9 mouse cellular contexts compared by ENCODE assay signal in genomic region chr3:28264841-28265150, GRCm38 (mm10). TPM values are rescaled to one million over a fixed set of nuclear protein-coding genes. Genes with fewer than 3 reads are reported as not detected.
A peak's percentile ranks its signal among the peaks of the same experiment; 100 is the strongest.
DNase-seq lines count a peak whose midpoint lies in the region; ATAC-seq and TF ChIP-seq lines count a peak whose summit lies in the region.
"Had no signal": no experiment of that assay in that cellular context is flagged by ENCODE, and none has a peak within 500 bp of the region (broad histone marks: within the 10 kb centered on the region; RNA-seq: fewer than 3 reads in every experiment).

No protein-coding gene starts in this region.

- peak overlapping the region; percentile 71 for H3K4me3 ChIP-seq in lung, adult 2 months (replicated peaks; ENCODE audit: extremely low read depth, low read depth, low read length)
- H3K4me3 ChIP-seq in forebrain, embryonic 13.5 days: peak overlapping the region; percentile 76
- H3K4me3 ChIP-seq in limb, embryonic 12.5 days (replicated peaks): peak overlapping the region; percentile 61
- H3K4me3 ChIP-seq in small intestine, adult 2 months (ENCODE audit: low read depth, low read length): peak overlapping the region; percentile 83

- no peaks in the 10 kb centered on the region for H3K36me3 ChIP-seq in forebrain, embryonic 13.5 days (ENCODE audit: poor library complexity, severe bottlenecking)
- no peaks in the 10 kb centered on the region for H3K36me3 ChIP-seq in limb, embryonic 12.5 days
- 0 out of 2 replicates have a peak, but pooled peaks cover 1% of the 10 kb centered on the region for H3K36me3 ChIP-seq in small intestine, adult 2 months (ENCODE audit: control insufficient read depth, insufficient read depth, low read length)

- DNase-seq in lung, adult 2 months: no peak
- DNase-seq in lung, postnatal 10 days: no peak
- DNase-seq in frontal cortex, postnatal 25 days (ENCODE audit: low spot score in 2 of 2): no peak
- no peak for DNase-seq in embryo, embryonic 9.5 days (ENCODE audit: extremely low spot score)
- DNase-seq: gastrocnemius, postnatal 14 days had no signal

- no peaks in the 10 kb centered on the region for H3K9me3 ChIP-seq in forebrain, embryonic 13.5 days (replicated peaks)
- no peaks in the 10 kb centered on the region for H3K9me3 ChIP-seq in limb, embryonic 12.5 days

- no peak for TF ChIP-seq CTCF in lung, adult 2 months (IDR thresholded peaks at IDR 0.05; ENCODE audit: insufficient read depth, low read length)
- no peak for TF ChIP-seq CTCF in small intestine, adult 2 months (IDR thresholded peaks at IDR 0.05; ENCODE audit: extremely low read depth, insufficient read length, insufficient replicate concordance, low read depth, low read length)

- WGBS in lung, adult 2 months: 40% methylated on average over 5 of the region's 5 CpGs
- WGBS in forebrain, embryonic 13.5 days: 21% methylated on average over 5 of the region's 5 CpGs
- WGBS in limb, embryonic 12.5 days: 27% methylated on average over 5 of the region's 5 CpGs
- 28% methylated on average over 5 of the region's 5 CpGs for WGBS in small intestine, adult 2 months

- no peak for TF ChIP-seq POLR2A in lung, adult 2 months (IDR thresholded peaks at IDR 0.05; ENCODE audit: borderline replicate concordance, extremely low read depth, low read depth, low read length)
- no peak for TF ChIP-seq POLR2A in small intestine, adult 2 months (IDR thresholded peaks at IDR 0.05; ENCODE audit: low read depth, low read length)

- 0 out of 2 replicates have a peak, but pooled peaks cover 6% of the 10 kb centered on the region for H3K4me1 ChIP-seq in lung, adult 2 months (ENCODE audit: control insufficient read depth, insufficient read depth, low read length)
- peaks cover 56% of the 10 kb centered on the region for H3K4me1 ChIP-seq in forebrain, embryonic 13.5 days
- H3K4me1 ChIP-seq in limb, embryonic 12.5 days (replicated peaks): peaks cover 12% of the 10 kb centered on the region
- H3K4me1 ChIP-seq in small intestine, adult 2 months (ENCODE audit: control insufficient read depth, insufficient read depth, insufficient read length, low read length): peaks cover 3% of the 10 kb centered on the region

- 0 out of 2 replicates have a peak, but pooled peaks cover 4% of the 10 kb centered on the region for H3K27me3 ChIP-seq in forebrain, embryonic 13.5 days
- H3K27me3 ChIP-seq in limb, embryonic 12.5 days: peaks cover 52% of the 10 kb centered on the region
- H3K27me3 ChIP-seq in small intestine, adult 2 months (ENCODE audit: control insufficient read depth, insufficient read depth, low read length): no peaks in the 10 kb centered on the region

- H3K4me2 ChIP-seq in forebrain, embryonic 13.5 days: peak overlapping the region; percentile 80
- H3K4me2 ChIP-seq in limb, embryonic 12.5 days: peak overlapping the region; percentile 96

- H3K27ac ChIP-seq in forebrain, embryonic 13.5 days: peak overlapping the region; percentile 92
- no peak overlapping the region for H3K27ac ChIP-seq in limb, embryonic 12.5 days
- peak overlapping the region; percentile 88; the same call in 1 of the 2 replicates for H3K27ac ChIP-seq in small intestine, adult 2 months (ENCODE audit: insufficient read depth, low read depth, low read length)

- peak overlapping the region; percentile 92 for H3K9ac ChIP-seq in forebrain, embryonic 13.5 days
- H3K9ac ChIP-seq in limb, embryonic 12.5 days (replicated peaks): no peak overlapping the region

- ATAC-seq in forebrain, embryonic 13.5 days: no peak
- ATAC-seq in limb, embryonic 12.5 days (ENCODE audit: insufficient number of reproducible peaks, insufficient read depth, low FRiP score, low TSS enrichment, low read depth): no peak
- ATAC-seq in activated CD4-positive, CD25-positive, alpha-beta regulatory T cell, adult 4 months: no peak

RNA-seq across cellular contexts. Expression of gene Tnik, which starts 1.8 kb away (rescaled TPM):
- 6.1 and 11.8 TPM in 2 replicates for polyA plus RNA-seq in lung, adult 2 months (2012; rRNA removed)
- 49.3 and 54.9 TPM in 2 replicates for polyA plus RNA-seq in forebrain, embryonic 13.5 days (2015; fragmentation: Nextera tagmentation; extraction: Ambion mirVana)
- polyA plus RNA-seq in limb, embryonic 12.5 days (2016; fragmentation: Nextera tagmentation; extraction: Ambion mirVana): 7.1 and 9.7 TPM in 2 replicates
- 5.0 and 10.8 TPM in 2 replicates for polyA plus RNA-seq in small intestine, adult 2 months (2012; rRNA removed)
- 10 to 100 TPM; 44.9 to 49.8 TPM for polyA plus RNA-seq in activated CD4-positive, CD25-positive, alpha-beta regulatory T cell, adult 4 months (2017; shearing (Covaris generic))
